Mouse (Mus musculus) forebrain, embryonic 15.5 days (tissue): ENCODE results near the gene Vegfb. TPM values are rescaled to one million over a fixed set of nuclear protein-coding genes. Genes with fewer than 3 reads are reported as not detected.

Source experiments
- ATAC-seq: fragments of 200-750 bp; cut with Nextera tagmentation; replicated peaks from 2 replicates; pipeline ENCODE4 v1.8.0; 2017; ENCODE audit warnings: mild to moderate bottlenecking, moderate TSS enrichment, moderate library complexity
- H3K27ac ChIP-seq: fragments of 300-500 bp; sonication (generic); replicated peaks from 2 replicates; pipeline ENCODE4 v1.5.1; 2015; ENCODE audit warnings: mild to moderate bottlenecking, inconsistent platforms
- H3K27me3 ChIP-seq: fragments of 300-500 bp; sonication (generic); 2 replicates; pipeline ENCODE4 v1.6.1; 2015; ENCODE audit warnings: inconsistent platforms
- H3K36me3 ChIP-seq: fragments of 300-500 bp; sonication (generic); 2 replicates; pipeline ENCODE4 v1.6.1; 2015; ENCODE audit warnings: mild to moderate bottlenecking, inconsistent platforms
- H3K4me1 ChIP-seq: fragments of 300-500 bp; sonication (generic); 2 replicates; pipeline ENCODE4 v1.6.1; 2015; ENCODE audit warnings: inconsistent platforms
- H3K4me2 ChIP-seq: fragments of 300-500 bp; sonication (generic); replicated peaks from 2 replicates; pipeline ENCODE4 v1.6.1; 2015; ENCODE audit warnings: mild to moderate bottlenecking, inconsistent platforms
- H3K4me3 ChIP-seq: fragments of 300-500 bp; sonication (generic); 2 replicates; pipeline ENCODE4 v1.5.1; 2015; ENCODE audit warnings: mild to moderate bottlenecking, inconsistent platforms
- H3K9ac ChIP-seq: fragments of 300-500 bp; sonication (generic); replicated peaks from 2 replicates; pipeline ENCODE4 v1.6.1; 2015; ENCODE audit warnings: mild to moderate bottlenecking, inconsistent platforms
- H3K9me3 ChIP-seq: fragments of 300-500 bp; sonication (generic); 2 replicates; pipeline ENCODE4 v1.6.1; 2016; ENCODE audit warnings: inconsistent platforms
- WGBS: fragments of 180-500 bp; shearing (Covaris S2); methylation state at CpG from one replicate; pipeline ENCODE4 v1.1.7; 2015; ENCODE audit warnings: mixed read lengths; 5-methylcytosine and 5-hydroxymethylcytosine counted together
- polyA plus RNA-seq: library from polyadenylated mRNA; unstranded; fragments of >200 nt; fragmentation: Nextera tagmentation; extraction: Ambion mirVana; gene quantifications from 2 replicates; pipeline ENCODE4 v1.2.1, GENCODE M21; 2015

Vegfb gene
- polyA plus RNA-seq, 1 experiment from 2014 or later, result 46.7 TPM

- Histone ChIP-seq H3K4me3 (peak within 1 kb of the TSS; percentile 61), H3K27ac (peak within 1 kb of the TSS; percentile 96), H3K9ac (peak within 1 kb of the TSS; percentile 67), H3K4me2 (peak within 1 kb of the TSS; percentile 82), H3K4me1 (peaks cover 48% of the 10 kb centered on the region), H3K27me3 (no peaks in the 10 kb centered on the region), H3K9me3 (no peaks in the 10 kb centered on the region), H3K36me3 (peaks cover 15% of the 10 kb centered on the region)
- WGBS, result 0% methylated on average over 16 of the region's 16 CpGs
- peak; percentile 4; the same call in 1 of the 2 replicates for ATAC-seq
These were observed 11.6 kb downstream of the Vegfb start, which contains the start of gene Plcb3 for GRCm38 (mm10) chr19:6975537-6976521. TSS of gene Plcb3 (minus strand) at chr19:6976470.

GRCm38 (mm10) chr19:6974211-6975205, 12.9 kb downstream of the Vegfb start, which contains the start of gene Ppp1r14b:
TSS of gene Ppp1r14b (plus strand) at chr19:6974968.
- Histone ChIP-seq H3K27me3 (peaks cover 3% of the 10 kb centered on the region), H3K4me1 (peaks cover 55% of the 10 kb centered on the region), H3K9me3 (no peaks in the 10 kb centered on the region), H3K4me2 (peak within 1 kb of the TSS; percentile 82), H3K9ac (peak within 1 kb of the TSS; percentile 67), H3K27ac (peak within 1 kb of the TSS; percentile 95), H3K4me3 (peak within 1 kb of the TSS; percentile 61), H3K36me3 (peaks cover 15% of the 10 kb centered on the region)
- ATAC-seq, result peak; percentile 72
- under 1% methylated on average over 65 of the region's 84 CpGs for WGBS

- Histone ChIP-seq H3K4me2 (peak overlapping the region; percentile 82), H3K4me1 (peaks cover 50% of the 10 kb centered on the region), H3K9ac (peak overlapping the region; percentile 67; the same call in 1 of the 2 replicates), H3K36me3 (peaks cover 15% of the 10 kb centered on the region), H3K4me3 (peak overlapping the region; percentile 61), H3K27ac (peak overlapping the region; percentile 95), H3K27me3 (peaks cover 10% of the 10 kb centered on the region), H3K9me3 (no peaks in the 10 kb centered on the region)
- WGBS, result 25% methylated on average over 11 of the region's 12 CpGs
- ATAC-seq, result no peak
These were observed 13.8 kb downstream of the Vegfb start for GRCm38 (mm10) chr19:6973581-6974190.

- Histone ChIP-seq H3K27ac (no peak overlapping the region), H3K36me3 (peaks cover 3% of the 10 kb centered on the region), H3K4me2 (no peak overlapping the region), H3K9ac (no peak overlapping the region), H3K4me1 (peaks cover 37% of the 10 kb centered on the region), H3K4me3 (no peak overlapping the region), H3K9me3 (no peaks in the 10 kb centered on the region), H3K27me3 (peaks cover 12% of the 10 kb centered on the region)
- no peak for ATAC-seq
- 80% methylated on average over 13 of the region's 13 CpGs for whole genome bisulfite sequencing
These were observed 15.1 kb downstream of the Vegfb start for GRCm38 (mm10) chr19:6972247-6972917.

- no peak overlapping the region for H3K4me2 ChIP-seq
- H3K9ac ChIP-seq, result no peak overlapping the region
- H3K4me3 ChIP-seq, result no peak overlapping the region
- H3K36me3 ChIP-seq, result no peaks in the 10 kb centered on the region
- WGBS, result 54% methylated on average over 6 of the region's 6 CpGs
- ATAC-seq, result no peak
- H3K9me3 ChIP-seq, result no peaks in the 10 kb centered on the region
- H3K27me3 ChIP-seq, result peaks cover 12% of the 10 kb centered on the region
- peaks cover 31% of the 10 kb centered on the region for H3K4me1 ChIP-seq
- no peak overlapping the region for H3K27ac ChIP-seq
These were observed 15.8 kb downstream of the Vegfb start for GRCm38 (mm10) chr19:6971644-6972043.

- H3K27me3 ChIP-seq, result peaks cover 12% of the 10 kb centered on the region
- H3K36me3 ChIP-seq, result no peaks in the 10 kb centered on the region
- ATAC-seq, result no peak
- 13% methylated on average over 11 of the region's 11 CpGs for WGBS
- H3K4me2 ChIP-seq, result peak overlapping the region; percentile 46; the same call in 1 of the 2 replicates
- no peaks in the 10 kb centered on the region for H3K9me3 ChIP-seq
- no peak overlapping the region for H3K9ac ChIP-seq
- peaks cover 21% of the 10 kb centered on the region for H3K4me1 ChIP-seq
- H3K4me3 ChIP-seq, result no peak overlapping the region
- no peak overlapping the region for H3K27ac ChIP-seq
These were observed 16.9 kb downstream of the Vegfb start for GRCm38 (mm10) chr19:6970460-6971085.

- peaks cover 12% of the 10 kb centered on the region for H3K27me3 ChIP-seq
- no peaks in the 10 kb centered on the region for H3K9me3 ChIP-seq
- H3K4me1 ChIP-seq, result peaks cover 21% of the 10 kb centered on the region
- peak overlapping the region; percentile 46 for H3K4me2 ChIP-seq
- peak overlapping the region; percentile 41 for H3K4me3 ChIP-seq
- WGBS, result 1% methylated on average over 45 of the region's 55 CpGs
- no peaks in the 10 kb centered on the region for H3K36me3 ChIP-seq
- 0 out of 2 replicates have a peak, but pooled peaks have one; percentile 9 for ATAC-seq
- peak overlapping the region; percentile 22 for H3K9ac ChIP-seq
- H3K27ac ChIP-seq, result no peak overlapping the region
These were observed 17.6 kb downstream of the Vegfb start for GRCm38 (mm10) chr19:6969665-6970381.

- peak overlapping the region; percentile 22 for H3K9ac ChIP-seq
These were observed 18.2 kb downstream of the Vegfb start for GRCm38 (mm10) chr19:6969291-6969664.

GRCm38 (mm10) chr19:6968491-6969271, 18.8 kb downstream of the Vegfb start:
- Histone ChIP-seq H3K4me3 (peak overlapping the region; percentile 41), H3K4me1 (peaks cover 17% of the 10 kb centered on the region), H3K4me2 (peak overlapping the region; percentile 46), H3K9ac (no peak overlapping the region), H3K9me3 (no peaks in the 10 kb centered on the region), H3K27ac (no peak overlapping the region), H3K27me3 (peaks cover 12% of the 10 kb centered on the region), H3K36me3 (no peaks in the 10 kb centered on the region)
- 14% methylated on average over 15 of the region's 15 CpGs for WGBS
- ATAC-seq, result no peak

More at GRCm38 (mm10) chr19:6969291-6969664, 18.2 kb downstream of the Vegfb start:
- no peak for ATAC-seq
- 1% methylated on average over 20 of the region's 20 CpGs for WGBS
- H3K4me2 ChIP-seq, result peak overlapping the region; percentile 46
- H3K27ac ChIP-seq, result no peak overlapping the region
- H3K9me3 ChIP-seq, result no peaks in the 10 kb centered on the region
- H3K4me3 ChIP-seq, result peak overlapping the region; percentile 41
- H3K27me3 ChIP-seq, result peaks cover 12% of the 10 kb centered on the region
- peaks cover 21% of the 10 kb centered on the region for H3K4me1 ChIP-seq
- H3K36me3 ChIP-seq, result no peaks in the 10 kb centered on the region
